Mouse (Mus musculus) megakaryocyte, embryonic 14.5 days (primary cell): ENCODE data around the gene Mypop.

Source experiments
- FLI1 ChIP-seq: IDR thresholded peaks from 2 replicates; pipeline ENCODE4 v1.6.1; 2012; ENCODE audit warnings: low read length, inconsistent platforms, mixed read lengths
- GATA1 ChIP-seq: IDR thresholded peaks from 3 replicates; pipeline ENCODE4 v1.6.1; 2012; ENCODE audit warnings: mixed read lengths, low read length, inconsistent platforms, borderline replicate concordance

GRCm38 (mm10) chr7:19017909-19018308, 26.9 kb downstream of the Mypop start:
- TF ChIP-seq GATA1 (no peak), FLI1 (no peak)
